Mouse (Mus musculus) spleen, adult 2 months (tissue): ENCODE data around the gene Defa21.

Source experiments
- CTCF ChIP-seq: fragments of 200-500 bp; IDR thresholded peaks from 2 replicates; pipeline ENCODE4 v1.5.1; 2011; ENCODE audit warnings: mild to moderate bottlenecking, inconsistent platforms; ENCODE audit not compliant: insufficient read depth, insufficient read length, insufficient replicate concordance; ENCODE audit errors: extremely low read depth
- POLR2A ChIP-seq: fragments of 200-500 bp; IDR thresholded peaks from 2 replicates; pipeline ENCODE4 v1.6.1; 2011; ENCODE audit warnings: low read depth, low read length, inconsistent platforms

DNA sequence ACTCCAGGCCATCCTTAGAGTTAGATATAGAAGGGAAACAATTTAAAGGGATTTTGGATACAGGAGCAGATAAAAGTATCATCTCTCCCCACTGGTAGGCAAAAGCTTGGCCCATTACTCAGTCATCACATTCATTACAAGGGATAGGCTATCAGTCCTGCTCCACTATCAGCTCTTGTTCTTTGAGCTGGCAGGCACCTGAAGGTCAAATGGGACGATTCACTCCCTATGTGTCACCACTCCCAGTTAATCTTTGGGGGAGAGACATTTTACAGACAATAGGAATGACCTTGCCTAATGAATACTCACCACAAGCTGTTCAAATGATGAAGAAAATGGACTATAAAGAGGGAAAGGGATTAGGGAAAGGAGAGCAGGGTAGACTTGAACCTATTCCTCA lies 18.5 kb upstream of the Defa21 start:
- TF ChIP-seq POLR2A, result no peak
- TF ChIP-seq CTCF, result no peak
